Mouse (Mus musculus): ENCODE measurements around the gene Aldh1a1.
A peak's percentile ranks its signal among the peaks of the same experiment; 100 is the strongest.

The Aldh1a1 gene

DNA sequence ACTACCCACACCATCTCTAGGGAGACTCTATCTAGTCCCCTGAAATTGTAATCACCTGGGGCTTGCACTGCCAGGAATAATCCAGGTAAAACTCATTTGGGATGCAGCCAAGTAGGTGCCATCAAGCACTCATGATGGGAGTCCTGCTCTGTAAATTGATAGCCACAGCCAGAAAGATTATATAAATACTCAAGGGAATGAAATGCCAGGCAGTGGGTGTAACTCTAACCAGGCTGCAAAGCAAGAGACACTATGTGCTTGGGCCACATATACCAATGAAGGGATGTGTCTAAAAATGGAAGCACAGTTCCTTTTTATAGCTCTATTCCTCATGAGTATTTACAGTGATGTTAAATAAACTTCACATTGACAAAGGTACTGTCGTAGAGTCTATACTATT is 56.9 kb downstream of the Aldh1a1 start:
- no peak for DNase-seq (ENCODE audit: inconsistent ontology term)

DNA sequence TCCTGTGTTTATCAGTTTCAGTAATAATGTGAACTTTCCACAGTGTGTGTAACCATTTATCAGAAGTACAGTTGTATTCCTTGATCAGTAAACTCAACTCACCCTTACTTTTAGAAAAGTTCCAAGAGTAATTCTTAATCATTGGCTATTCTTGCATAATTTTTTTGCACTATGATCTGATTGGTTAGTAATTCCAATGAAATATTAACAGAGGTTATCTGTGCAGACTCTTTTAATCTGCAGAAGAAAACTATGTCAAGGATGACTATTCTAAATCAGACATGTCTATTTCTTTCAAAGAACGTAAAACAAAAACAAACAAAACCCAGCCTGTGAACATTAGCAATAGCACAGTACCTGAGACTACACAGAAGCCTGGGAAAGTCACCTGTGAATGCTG is 62.9 kb downstream of the Aldh1a1 start:
- DNase-seq (ENCODE audit: inconsistent ontology term) = no peak

DNA sequence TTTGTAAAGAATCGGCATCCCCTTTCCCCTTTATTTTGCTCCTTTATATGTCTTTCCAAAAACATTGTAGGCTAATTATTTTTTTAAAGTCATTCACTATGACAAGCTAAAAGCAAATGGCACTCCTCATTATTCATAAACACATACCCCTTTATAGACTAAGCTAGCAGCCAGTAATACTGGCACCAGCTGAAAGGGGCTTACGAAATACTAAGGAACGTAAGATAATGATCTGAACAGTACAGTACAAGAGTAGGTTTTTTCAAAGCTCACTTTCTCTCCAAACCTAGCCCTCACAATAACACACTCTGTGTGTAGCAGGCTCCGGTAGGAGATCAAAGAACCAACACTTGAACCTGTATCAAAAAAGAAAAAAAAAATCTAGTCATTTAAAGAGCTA is 64.7 kb downstream of the Aldh1a1 start:
- DNase-seq (ENCODE audit: inconsistent ontology term) = no peak

DNA sequence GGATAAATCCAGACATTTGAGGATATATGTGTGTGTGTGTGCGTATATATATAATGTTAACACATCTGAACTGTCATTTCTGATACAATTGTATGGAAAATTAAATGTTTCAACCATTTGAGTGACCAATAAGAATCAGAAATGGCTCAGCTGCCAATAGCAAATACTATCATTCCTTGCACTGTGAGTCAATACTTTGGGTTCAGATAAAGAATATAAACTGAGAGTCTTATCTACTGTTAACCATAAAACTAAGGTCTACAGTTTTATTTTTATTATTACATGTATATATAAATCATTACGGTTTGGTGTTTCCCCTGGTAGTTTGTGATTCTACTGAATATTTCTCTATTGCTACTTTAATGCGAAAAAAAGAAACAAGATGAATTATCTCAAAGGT is 65.6 kb downstream of the Aldh1a1 start:
- DNase-seq (ENCODE audit: inconsistent ontology term) = no peak

DNA sequence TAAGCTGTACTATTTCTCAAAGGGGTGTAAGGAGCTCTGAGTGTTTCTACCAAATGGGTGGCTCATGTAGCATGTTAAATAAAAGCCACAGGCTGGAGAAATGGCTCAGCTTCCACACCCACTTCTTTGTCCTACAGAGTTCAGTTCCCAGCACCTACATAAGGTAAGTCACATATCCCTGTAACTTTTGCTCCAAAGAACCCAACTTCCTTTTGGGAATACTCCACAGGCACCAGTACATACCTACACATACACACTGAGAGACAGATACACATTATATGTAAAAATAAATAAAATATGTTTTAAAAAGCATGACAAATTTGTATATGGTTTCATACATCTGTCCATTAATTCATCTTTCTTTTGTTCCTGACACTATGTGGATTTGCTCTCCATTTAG is 66.0 kb downstream of the Aldh1a1 start:
- no peak for DNase-seq (ENCODE audit: inconsistent ontology term)

DNA sequence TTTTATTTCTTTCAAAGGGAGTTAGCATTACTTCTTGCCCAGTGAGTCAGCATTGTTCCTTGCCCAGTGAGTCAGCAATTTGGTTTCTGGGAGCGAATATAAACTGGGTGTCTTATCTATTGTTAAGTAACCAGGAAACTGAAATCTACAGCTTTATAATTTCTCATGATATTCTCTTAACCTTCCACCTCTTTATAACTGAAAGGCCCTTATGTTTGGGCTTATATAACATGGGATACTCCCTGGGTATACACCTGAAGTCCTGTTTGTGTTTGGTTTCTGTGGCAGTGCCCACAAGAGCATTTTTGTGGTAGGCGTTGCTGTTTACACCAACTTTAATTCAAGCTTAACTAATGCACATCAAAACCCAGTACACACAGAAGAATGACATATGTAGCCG is 66.4 kb downstream of the Aldh1a1 start:
- peak; percentile 78 for DNase-seq (ENCODE audit: inconsistent ontology term)

DNA sequence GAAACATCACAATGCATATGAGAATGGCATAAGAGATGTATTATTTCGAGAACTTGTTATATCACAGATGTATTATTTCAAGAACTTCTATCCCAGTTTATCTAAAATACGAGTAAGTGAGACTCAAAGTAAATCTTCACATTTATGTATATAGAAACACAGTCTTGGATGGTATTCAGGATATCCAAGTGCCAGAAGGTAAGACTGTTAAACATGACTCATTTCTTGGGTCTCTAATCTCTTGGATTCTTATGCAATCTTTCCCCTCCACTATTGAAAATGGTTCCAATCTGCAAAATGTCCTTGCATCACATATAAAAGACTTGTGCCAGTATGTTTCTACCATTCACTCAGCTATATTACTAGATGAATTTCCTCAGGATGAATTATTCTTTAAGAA is 67.4 kb downstream of the Aldh1a1 start:
- DNase-seq (ENCODE audit: inconsistent ontology term) = no peak

DNA sequence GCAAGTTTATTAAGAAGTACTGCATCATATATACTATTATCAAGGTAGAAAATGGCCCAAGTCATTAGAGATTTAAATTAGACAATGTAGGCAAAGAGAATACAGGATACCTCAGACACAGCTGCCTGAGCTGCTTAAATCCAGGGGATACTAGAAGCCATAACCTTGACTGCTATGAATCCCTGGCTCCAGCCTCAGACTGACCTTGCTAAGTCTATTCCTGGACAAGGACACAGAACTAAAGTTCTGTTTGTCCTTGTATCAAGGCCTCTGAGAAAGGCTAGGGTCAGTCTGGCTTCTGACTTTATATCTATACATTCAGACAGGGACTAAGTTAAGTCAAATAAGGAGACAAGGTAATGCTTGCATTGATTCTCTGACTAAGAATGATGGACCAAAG is 69.9 kb downstream of the Aldh1a1 start:
- DNase-seq (ENCODE audit: inconsistent ontology term) = no peak

DNA sequence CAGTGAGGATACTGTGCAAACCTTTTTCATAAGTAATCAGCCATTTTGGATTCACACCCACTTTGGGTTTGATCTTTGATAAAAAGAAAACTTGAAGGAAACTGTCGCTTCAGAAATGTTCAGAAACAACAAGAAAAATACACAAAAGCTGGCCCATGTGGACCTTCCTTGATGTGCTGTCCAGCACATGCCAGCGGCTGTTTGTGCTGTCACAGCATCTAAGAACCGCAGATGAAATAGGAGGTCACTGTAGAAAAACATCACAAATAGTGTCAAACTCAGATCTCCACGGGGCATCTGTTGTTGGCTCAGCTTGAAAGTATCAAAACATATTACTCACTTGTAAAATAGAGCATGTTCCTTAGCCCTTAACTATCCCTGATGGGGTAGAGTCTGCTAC is 73.8 kb downstream of the Aldh1a1 start:
- no peak for DNase-seq (ENCODE audit: inconsistent ontology term)

DNA sequence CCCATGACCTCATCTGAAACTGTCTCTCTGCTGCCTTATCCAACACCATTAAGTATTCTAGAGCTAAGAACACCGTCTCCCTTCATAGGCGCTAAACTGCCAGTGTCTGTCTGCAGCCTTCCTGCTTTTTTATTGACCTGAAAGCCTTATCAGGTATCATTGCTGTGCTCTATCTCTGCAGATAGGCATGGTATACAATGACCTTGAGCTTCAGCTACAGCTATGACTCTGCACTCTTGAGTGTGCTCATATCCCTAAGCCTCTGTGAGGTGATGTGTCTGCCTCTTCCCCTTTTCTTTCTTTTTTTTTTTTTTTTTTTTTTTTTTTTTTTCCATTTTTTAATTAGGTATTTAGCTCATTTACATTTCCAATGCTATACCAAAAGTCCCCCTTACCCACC is 74.5 kb downstream of the Aldh1a1 start:
- DNase-seq (ENCODE audit: inconsistent ontology term) = no peak

DNA sequence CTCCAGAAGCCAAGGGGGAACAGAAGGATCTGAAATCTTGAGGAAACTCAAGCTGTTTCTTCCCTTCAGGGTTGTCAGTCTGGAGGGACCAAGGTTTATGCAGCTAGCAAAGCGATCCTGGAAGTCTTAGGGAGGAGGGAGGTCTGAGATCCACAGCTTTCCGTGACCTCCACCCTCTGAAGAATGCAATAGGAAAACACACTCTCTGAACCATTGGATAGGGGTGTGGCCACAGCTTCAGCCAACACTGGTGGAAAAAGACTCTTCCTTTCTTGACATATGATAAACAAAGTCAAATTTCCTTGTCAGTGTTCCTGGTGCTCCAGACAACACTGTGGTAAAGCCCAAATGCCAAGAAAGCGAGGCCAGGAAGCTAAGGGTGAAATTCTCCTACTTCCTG is 84.5 kb downstream of the Aldh1a1 start:
- no peak for DNase-seq (ENCODE audit: inconsistent ontology term)

DNA sequence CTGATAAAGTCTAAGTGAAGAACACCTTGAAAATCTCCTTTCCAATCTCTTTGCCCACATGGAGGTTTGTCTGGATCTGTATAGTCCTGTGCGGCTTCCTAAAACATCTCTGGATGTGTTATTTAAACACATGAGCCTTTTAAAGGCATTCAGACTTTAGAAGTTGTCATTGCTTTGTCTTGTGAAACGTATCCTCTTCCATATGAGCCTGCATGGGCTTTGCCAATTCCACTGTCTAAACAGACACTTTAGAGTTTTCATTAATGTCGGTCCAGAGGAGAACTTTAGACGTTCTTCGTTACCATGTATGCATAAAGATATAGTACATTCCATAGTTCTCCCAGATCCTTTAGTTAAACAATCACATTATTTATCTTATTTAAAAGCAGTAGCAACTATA is 84.9 kb downstream of the Aldh1a1 start:
- DNase-seq (ENCODE audit: inconsistent ontology term) = no peak

DNA sequence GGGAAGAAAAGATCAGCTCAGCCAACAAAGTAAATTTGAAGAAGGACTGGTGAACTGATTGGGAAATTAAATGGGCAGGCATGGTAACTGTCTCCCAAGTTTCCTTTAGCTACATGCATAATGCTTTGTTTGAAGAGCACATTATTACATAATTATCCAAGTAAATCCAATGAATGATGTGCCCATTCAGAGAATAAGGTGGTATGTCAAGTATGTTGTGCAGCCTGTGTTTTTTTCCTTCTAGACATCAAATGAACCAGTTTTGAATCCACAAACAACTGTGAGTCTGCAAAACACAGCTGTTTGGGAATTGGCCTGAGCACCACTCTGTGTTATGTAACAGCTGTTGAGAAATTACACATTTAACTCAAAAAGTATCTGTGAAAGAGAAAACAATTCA is 107.4 kb downstream of the Aldh1a1 start:
- peak; percentile 74 for DNase-seq (ENCODE audit: inconsistent ontology term)

DNA sequence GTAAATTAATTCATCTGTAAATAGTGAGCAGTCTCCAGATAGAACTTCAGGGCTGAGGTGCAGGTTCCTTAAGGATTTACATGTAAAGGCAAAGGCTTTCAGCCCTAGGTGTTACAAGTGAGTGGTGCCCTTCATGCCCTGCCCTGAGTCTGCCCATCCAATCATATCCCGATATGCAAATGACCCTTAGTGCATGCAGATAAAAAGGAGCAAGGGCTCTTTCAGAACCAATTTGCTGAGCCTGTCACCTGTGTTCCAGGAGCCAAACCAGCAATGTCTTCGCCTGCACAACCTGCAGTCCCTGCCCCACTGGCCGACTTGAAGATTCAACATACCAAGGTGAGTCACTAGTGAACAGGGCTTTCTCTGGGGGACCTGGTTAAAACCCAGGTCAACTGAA is 109.2 kb downstream of the Aldh1a1 start:
- peak; percentile 77 for DNase-seq (ENCODE audit: inconsistent ontology term)

DNA sequence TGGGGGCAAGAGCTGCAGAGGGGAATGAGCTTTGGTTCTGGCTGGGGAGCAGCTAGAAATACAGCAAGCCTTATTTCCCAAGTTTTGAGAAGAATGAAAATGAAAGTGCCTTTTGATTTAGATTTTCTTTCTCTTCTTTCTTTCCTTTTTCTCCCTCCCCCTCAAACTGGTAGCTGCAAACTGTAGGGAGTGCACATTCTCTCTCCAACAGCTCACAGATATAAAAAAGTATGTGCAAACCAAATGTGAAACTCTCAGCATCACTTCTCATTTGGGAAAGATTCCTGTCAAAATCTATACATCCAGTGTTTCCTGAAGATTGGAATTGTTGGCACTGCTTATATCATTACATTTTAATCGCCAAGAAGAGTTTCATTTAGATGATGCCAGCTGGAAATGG is 110.7 kb downstream of the Aldh1a1 start:
- DNase-seq (ENCODE audit: inconsistent ontology term) = no peak

DNA sequence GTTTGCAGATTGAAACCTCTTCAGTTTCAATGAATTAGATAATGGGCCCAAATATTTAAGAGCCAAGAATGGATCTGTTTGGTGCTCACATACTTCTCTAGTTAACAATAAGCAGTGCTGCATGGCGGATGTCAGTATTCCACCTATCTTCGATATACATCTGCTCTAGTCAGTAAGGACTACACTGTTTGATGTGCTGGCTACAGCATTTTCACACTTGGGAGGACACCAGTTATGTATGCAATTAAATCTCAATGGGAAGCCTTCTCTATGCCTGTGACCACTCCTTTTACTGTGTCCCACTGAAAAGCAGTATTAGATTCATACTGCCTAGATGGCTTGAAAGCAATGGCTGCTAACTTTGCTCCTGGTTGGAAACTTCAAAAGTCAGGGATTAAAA is 111.4 kb downstream of the Aldh1a1 start:
- peak; percentile 39 for DNase-seq (ENCODE audit: inconsistent ontology term)

DNA sequence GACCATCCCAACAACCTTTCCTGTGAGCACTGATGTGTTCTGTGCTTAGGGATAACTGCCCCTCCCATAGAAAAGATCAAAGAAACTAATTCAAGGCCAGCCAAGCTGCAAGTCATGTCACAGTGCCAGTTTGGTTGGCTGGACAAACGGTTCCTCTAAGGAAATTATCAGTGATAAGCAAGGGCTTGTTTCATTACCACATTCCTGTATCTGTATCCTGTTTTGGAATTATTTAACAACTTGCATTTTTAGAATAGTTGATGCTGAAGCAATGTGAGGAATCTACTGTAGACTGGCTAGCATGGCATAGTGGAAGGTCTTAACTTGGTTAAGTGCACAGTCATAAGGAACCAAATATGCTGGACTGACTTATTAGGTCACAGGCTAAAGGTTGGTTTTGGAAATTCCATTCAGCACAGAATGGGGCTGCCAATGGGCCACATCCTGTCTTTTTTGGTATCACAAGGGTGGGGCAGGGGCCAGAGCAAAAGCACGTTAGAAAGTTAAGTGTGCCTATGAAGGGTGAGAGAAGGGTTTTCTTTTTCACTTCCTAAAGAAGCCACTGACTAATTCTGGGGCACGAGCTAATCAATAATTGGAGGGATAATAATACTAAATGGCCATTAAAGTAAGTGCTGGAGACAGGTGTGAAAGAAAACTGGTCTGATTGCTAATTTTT is 121.9 kb downstream of the Aldh1a1 start:
- DNase-seq (ENCODE audit: inconsistent ontology term) = peak; percentile 83

DNA sequence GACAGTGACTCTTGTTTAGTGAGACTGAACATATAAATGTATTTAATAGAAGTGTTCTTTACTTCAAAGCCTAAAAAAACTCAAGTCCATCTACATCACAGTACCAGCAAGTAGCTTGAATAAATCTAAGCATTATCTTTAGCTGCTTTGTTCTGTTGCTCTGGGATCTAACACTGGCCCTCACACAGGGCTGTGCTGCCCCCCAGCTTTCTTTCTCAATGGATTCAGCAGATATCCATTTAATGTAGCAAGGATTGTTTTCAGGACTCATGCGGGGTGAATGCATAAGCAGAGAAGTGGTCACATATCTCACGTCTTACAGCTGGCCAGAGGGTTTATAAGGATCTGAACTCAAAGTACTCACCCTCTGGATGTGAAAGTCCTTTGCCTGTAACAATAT is 129.9 kb downstream of the Aldh1a1 start:
- no peak for DNase-seq (ENCODE audit: inconsistent ontology term)

DNA sequence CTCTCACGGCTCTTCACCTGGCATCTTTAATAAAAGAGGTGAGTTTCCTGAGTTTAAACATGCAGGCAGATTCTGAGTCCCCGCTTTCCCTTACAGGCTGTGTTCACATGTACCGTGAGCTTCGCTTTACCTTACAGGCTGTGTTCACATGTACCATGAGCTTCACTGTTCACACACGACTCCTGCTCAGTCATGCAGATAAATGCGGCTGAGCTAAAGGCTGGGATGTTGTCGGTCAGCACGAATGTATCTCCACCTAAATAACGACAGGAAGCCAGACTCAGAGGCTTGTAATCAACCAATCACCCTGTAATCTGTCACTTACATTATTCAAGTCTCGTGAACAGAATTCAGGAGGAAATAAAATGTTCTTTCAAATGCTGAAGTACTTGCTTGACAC is 130.9 kb downstream of the Aldh1a1 start:
- no peak for DNase-seq (ENCODE audit: inconsistent ontology term)

DNA sequence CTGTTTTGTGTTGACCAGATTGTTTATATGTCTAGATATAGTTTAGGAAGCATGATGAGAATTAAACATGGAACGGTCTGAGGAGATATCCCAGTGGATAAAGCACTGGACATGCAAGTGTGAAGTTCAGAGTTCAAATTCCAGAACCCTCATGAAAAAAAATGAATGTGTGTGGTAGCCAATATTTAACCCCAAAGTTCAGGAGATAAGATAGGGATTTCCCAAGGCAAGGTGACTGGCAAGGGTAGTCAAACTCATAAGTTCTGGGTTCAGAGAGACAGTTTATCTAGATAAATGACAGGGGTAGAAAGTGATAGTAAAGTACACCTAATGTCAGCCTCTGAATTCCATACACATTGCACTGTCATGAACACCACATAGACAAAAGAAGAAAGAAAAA is 138.5 kb downstream of the Aldh1a1 start:
- DNase-seq (ENCODE audit: inconsistent ontology term) = no peak

DNA sequence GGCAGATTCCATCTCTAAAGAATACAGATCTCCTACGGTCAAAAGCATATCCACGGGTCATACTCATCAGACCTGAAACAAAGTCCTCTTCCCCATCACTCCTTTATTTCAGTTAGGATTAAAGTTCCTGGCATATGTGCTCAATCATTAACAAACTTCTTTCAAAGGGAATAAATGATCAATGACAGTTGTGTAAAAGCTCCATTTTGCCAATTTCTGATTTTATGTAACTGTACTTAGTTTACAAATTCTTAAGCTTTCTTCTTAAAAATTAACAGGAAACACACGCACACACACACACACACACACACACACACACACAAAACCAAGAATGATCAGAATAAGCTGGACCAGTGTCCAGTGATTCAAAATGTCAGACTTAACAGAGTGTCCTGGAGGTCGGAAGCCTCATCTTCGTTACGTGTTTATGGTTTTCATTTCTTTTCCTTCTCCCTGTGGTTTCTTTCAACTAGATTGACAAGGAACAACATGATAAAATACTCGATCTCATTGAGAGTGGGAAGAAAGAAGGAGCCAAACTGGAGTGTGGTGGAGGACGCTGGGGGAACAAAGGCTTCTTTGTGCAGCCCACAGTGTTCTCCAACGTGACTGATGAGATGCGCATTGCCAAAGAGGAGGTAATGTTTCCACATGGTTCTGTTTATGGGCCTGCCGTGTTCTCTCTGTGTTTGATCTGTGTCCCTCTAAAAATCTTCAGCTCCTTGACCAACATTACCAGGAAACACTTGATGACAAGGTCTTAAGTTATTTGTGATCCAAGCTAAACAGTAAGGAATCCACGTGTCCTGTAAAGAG is 141.6 kb downstream of the Aldh1a1 start:
- DNase-seq (ENCODE audit: inconsistent ontology term) = peak; percentile 56

DNA sequence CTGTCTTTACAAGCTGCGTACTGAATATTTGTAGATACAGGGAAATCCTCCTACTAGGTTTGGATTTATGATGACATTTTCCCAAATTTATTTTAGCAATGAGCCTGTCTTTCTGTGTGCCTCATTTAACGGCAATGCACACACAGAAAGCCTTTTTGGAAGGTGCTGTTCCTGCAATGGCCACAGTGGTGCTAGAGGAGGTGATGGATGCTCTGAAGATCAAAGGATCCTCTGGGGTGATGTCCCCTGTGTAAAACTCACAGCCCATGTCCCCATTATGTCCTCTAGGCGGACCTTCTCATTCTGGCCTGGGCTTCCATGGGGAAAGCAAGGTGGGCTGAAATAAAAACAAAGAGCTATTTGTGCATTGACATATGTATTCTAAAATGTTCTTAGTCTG is 151.8 kb downstream of the Aldh1a1 start:
- no peak for DNase-seq (ENCODE audit: inconsistent ontology term)

DNA sequence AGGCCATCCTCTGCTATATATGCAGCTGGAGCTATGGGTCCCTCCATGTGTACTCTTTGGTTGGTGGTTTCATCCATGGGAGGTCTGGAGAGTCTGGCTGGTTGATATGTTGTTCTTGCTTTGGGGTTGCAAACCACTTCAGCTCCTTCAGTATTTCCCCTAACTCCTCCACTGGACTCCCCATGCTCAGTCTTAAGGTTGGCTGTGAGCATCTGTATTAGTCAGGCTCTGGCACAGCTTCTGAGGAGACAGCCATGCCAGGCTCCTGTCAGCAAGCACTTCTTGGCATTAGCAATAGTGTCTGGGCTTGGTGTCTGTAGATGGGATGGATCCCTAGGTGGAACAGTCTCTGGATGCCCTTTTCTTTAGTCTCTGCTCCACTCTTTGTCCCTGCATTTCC is 155.0 kb downstream of the Aldh1a1 start:
- peak; percentile 37 for DNase-seq (ENCODE audit: inconsistent ontology term)

DNA sequence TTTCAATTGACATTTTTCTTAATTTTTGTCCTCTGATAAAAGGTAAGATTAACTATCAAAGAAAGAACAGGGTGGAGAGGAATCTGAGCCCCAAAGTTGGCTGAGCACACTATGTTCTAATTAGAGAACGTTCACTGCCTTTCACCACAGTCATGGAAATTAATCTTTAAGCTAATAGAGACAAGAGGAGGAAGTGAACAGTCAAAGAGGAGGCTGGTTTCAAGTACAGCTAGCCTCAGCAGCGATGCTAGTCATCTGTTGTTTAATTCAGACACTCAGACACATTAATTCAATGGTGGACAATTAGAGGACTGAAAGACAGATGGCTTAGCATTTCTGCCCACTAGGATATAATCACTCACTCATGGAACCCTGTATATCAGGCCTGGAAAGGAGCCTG is 157.5 kb downstream of the Aldh1a1 start:
- peak; percentile 55 for DNase-seq (ENCODE audit: inconsistent ontology term)

All from Muller cell, postnatal 12 days (primary cell).